Mouse (Mus musculus) layer of hippocampus, adult 8-10 months (tissue): ENCODE measurements around the gene Vash1. TPM values are rescaled to one million over a fixed set of nuclear protein-coding genes. Genes with fewer than 3 reads are reported as not detected.
A peak's percentile ranks its signal among the peaks of the same experiment; 100 is the strongest.

Experiments
- DNase-seq, 2 experiments: peaks; one replicate each; pipeline ENCODE4 v3.0.0; 2022; ENCODE audit warnings: low spot score in 2 of 2
- total RNA-seq, 4 experiments: library from RNA; stranded (reverse); gene quantifications; 2 replicates each; pipeline ENCODE4 v1.2.4; 2022

Gene Vash1
- total RNA-seq, 4 experiments from 2014 or later: 32.8 to 42.2 (median 37.2) TPM

DNA sequence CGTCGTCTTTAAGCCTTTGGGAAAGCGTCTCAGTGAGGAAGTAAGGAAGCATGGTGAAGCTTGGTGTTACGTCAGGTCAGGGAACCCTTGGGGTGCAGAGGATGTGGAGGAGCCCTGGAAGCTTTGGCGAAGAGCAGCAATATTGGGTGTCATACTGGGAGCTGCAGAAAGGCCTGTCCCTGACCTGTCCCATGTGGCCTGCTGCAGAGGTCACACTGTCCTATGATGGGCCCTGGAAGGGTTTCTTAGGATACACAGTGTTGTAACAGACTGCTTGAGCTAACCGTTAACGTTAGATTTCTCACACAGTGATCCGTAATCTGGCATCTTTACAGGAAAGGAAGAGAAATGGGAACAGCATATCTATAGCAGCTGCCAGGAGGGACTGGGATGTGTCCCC is 3.7 kb downstream of the Vash1 start:
- no peak for DNase-seq

DNA sequence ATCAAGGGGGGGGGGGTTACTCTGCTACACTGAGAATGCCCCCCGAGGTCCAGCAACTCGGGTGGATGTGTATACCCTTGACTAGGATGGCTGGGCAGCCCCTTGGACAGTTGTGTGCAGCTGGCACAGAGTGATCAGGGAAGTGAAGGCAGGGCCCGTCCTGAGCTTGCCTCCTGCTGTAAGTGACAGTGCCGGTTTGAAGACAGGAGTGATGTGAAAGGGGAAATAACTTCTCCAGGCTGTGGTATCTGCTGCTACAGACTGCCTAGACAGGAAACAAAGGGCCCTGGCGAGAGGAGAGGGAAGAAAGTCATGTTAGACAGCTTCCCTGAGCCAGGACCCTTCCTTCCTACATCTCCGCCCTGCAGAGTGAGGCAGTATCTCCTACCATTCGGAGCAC is 5.2 kb downstream of the Vash1 start:
- no peak for DNase-seq

DNA sequence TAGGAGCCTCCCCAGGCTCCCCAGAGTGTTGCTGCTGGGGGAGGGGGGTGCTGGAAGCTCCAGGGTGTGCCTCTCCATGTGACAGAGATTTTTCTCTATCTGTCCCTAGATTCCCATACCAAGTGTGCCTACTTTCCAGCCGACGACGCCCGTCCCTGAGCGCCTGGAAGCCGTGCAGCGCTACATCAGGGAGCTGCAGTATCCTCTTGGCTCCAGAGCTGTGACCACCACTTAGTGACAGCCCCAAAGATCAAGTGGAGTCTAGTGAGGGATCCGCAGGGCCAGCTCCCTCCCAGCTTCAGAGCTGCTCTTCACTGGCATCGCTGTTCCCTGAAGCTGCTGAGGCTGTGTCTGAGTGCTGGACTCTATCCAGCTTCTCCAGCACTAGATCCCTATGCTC is 6.8 kb downstream of the Vash1 start:
- peak; percentile 48 to 57 for DNase-seq

DNA sequence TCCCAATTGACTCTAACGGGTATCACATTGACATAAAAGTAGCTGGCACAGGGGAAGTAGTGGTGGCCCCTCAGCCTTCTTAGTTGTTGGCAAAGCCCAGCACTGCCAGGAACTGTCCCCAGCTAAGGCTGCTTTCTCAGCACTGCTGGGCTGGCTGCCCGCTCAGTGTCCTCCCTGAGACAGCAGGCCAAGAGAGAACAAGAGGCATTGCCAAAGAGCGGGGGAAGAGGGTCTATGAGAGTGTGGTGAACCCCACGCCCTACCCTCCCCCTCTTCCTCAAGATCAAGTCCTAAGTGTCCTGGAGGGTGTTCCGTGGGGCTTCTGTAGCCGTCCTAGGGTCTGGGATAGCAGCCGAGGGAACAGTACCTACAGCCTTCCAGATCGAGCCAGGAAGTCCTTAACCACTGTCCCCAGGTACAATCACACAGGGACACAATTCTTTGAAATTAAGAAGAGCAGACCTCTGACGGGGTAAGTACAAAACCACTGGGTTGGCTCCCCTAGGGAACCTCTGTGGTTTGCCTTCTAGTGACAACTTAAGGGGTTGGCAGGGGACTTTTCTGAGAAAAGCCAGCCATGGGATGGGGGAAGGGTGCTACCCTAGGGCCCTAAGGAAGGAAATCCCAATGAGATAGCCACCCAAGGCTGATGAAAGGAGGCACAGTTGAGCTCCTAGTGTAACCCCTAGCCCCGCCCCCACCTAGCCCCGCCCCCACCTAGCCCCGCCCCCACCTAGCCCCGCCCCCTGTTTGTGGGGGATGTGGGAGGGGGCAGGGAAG is 8.2 kb downstream of the Vash1 start:
- no peak for DNase-seq

DNA sequence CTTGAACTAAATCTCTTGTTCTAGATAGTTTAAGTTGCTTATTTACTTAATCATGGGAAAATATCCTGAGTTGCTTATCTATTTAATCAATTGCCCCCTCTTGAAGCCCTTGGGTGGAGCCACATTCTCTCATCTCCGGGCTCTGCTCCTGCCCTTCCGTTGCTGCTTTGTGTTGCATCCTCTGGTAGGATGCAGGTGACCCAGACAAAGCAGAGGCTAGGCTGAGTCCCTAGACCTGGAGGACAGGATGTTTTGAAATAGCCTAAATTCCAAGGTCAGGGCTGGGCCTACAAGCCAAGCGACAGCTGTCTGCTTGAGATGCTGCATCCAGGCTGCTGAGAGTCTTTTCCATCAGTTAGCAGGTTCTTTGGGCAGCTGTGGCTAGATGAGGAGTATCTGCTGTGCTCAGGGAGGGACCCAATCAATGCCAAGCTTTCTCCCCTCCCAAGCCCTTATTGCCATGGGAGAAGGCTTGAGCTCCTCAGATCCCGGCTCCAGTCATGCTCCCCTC is 9.0 kb downstream of the Vash1 start:
- DNase-seq: no peak

DNA sequence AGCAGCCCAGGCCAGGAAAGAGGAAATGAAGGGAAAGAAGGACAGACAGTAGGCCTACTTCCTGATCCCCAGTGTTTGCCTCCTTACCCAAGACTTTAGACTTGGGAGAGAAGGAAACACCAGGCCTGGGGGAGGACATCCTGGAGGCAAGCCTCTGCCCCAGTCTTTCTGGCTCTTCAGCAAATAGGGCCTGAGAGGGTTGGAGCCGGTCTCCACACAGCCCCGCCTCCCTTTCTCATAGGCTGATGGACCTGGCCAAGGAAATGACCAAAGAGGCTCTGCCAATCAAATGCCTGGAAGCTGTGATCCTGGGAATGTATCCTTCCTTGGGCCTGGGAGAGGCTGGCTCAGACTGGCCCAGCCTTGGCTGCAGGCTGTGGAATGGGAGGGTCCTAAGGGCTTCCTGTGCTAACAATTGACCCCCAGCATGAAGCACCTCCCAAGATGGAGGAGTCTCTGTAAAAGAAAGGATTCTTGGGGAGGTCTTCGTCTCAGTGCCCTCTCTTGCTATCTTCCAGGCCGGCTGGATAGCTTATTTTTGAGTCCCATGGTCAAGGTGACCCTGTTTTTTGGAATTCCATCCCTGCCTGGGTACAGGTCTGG is 9.6 kb downstream of the Vash1 start:
- DNase-seq: no peak

DNA sequence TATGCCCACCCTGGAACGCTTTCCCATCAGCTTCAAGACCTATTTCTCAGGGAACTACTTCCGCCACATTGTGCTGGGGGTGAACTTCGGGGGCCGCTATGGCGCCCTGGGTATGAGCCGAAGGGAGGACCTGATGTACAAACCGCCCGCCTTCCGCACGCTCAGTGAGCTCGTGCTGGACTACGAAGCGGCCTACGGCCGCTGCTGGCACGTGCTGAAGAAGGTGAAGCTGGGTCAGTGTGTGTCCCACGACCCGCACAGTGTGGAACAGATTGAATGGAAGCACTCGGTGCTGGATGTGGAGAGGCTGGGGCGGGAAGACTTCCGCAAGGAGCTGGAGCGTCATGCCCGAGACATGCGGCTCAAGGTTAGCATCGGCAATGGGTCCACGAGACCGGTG is 10.4 kb downstream of the Vash1 start:
- DNase-seq: no peak

DNA sequence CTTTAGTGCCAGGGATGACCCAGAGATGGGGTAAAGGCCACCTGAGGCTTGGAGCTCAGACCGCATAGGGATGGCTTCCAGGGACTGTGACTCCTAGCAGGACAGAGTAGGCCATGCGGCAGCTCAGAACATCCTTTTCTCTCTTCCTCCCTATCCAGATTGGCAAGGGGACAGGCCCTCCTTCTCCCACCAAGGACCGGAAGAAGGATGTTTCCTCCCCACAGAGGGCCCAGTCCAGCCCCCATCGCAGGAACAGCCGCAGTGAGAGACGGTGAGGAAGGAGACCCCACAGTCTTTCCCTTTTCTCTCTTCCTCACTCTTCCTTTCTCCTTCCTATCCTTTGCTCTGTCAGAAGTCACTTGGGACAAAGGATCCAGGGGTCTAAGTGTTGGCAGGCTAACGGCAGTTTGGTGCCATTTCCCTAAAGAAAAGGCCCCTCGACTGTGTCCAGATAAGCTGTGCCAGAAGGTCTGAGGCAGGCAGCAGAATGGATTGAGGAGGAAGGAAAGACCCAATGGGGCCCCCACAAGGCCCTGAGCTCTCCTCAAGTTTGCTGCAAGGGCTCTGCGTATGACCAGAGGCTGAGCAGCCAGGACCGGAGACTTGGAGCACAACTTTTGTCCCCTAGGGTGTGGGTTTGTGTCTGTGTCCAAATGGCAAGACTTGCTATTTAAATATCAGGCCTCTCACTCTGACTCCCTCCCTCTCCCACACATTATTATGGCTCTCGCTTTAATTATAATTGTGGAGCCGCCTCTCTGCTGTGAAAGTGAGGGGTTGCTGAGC is 12.4 kb downstream of the Vash1 start:
- DNase-seq: no peak

DNA sequence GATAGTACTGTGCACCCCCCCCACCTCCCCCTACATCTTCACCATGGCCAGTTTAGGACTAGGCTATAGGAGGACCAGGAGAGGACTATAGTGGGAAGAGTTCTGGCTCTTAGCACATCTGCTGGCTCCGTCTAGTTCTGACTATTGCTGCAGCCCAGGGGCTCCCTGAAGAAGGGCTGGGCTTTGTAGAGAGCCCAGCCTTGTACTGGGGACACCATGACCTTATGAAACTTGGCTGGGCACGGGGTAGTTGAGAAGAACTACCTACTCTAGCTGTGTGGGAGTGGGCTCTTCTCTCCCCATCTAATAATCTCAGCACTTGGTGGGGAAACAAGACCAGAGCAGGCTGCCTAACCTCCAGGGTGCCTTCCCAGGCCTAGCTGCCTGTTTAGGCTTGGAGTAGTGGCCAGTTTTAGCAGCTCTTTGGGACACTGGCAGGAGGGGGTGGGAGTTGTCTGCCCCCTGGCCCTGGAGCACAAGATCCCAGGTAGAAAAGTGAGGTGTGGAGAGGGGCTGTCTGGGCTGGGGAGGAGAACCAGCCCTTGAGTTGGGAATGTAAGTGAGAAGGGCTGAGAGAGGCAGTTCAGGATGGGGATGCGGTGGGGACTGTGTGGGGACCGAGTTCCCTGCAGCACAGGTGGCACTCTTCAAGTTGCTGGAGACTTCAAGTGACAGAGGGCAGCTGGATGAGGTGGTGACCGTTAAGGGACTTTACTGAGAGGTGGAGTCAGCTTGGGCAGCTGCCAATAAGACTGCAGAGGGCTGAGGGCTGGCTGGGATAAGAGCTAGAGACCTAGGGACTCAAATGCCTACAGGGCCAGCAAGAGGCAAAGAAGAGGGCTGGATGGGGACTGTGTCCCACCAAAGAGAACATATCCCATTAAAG is 14.2 kb downstream of the Vash1 start:
- DNase-seq: peak in 1 of 2 experiments; percentile 3

DNA sequence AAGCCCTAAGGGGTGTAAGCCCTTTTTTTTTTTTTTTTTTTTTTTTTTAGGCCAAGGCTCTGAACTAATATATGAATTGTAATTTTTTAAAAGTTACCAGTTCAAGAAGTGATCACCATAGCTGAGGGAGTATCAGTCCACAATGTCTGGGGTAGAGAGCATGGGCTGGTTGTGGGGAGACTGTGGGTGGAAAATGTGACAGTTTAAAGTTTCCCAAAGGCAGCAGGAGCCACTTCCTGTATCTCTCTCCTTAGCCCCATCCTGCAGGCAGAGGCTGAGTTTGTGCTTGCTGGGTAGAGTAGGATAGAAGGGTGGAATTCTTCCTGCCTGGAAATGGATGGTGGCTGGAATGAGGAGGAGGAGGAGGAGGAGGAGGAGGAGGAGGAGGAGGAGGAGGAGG is 14.9 kb downstream of the Vash1 start:
- DNase-seq: no peak

DNA sequence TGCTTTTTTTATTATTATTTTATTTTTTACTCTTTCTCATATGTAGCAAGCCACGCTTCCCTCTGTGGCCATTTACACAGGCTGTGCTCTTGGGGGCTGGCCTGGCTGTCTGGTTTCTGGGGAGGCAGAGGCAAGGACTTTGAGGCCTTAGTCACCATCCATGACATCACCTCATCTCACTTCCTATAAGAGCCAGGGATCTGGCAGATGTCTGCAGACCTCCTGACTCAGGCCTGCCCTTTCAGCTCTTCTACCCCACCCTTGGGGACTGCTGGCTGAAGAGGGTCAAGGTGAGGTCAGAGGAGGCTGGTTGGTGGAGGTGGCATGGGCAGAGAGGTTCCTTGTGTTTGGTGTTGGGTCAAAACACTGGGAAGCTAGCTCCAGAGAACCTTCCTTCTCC is 15.9 kb downstream of the Vash1 start:
- DNase-seq: no peak

DNA sequence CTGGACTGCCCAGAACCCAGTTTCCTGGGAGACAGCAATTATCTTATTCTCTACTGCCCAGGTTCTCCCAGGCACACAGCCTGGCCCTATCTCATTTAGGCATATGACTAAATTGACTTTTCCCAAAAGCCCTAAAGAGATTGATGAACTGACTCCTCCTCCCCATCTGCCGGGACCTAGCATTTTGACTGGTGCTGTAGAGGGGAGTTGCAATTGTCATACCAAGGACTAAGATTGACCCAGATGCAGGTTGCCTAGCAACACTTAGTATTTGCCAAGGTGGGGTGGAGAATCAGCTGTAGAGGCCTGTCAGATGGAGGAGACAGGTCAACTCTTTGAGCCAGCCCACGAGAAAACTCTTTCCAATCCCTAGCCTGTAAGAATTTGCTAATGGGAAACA is 19.5 kb downstream of the Vash1 start:
- DNase-seq: peak in 1 of 2 experiments; percentile 3

DNA sequence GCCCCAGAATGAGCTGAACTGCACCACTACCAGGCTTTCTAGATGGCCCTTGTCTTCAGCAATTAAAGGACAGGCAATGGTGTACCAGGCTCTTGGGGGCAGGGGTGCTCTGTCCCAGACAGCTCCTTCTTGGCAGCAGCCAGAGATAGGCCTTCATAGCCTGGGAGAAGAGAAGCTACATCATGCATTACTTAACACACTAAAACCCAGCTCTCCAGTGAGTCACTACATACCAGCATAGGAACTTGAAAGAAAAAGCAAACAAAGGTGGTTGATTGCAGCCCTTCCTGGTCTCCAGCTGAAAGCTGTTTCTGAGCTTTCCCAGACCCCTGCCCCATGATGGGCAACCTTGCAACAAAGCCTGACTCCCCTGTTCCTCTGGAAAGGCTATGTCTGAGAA is 20.0 kb downstream of the Vash1 start:
- no peak for DNase-seq

DNA sequence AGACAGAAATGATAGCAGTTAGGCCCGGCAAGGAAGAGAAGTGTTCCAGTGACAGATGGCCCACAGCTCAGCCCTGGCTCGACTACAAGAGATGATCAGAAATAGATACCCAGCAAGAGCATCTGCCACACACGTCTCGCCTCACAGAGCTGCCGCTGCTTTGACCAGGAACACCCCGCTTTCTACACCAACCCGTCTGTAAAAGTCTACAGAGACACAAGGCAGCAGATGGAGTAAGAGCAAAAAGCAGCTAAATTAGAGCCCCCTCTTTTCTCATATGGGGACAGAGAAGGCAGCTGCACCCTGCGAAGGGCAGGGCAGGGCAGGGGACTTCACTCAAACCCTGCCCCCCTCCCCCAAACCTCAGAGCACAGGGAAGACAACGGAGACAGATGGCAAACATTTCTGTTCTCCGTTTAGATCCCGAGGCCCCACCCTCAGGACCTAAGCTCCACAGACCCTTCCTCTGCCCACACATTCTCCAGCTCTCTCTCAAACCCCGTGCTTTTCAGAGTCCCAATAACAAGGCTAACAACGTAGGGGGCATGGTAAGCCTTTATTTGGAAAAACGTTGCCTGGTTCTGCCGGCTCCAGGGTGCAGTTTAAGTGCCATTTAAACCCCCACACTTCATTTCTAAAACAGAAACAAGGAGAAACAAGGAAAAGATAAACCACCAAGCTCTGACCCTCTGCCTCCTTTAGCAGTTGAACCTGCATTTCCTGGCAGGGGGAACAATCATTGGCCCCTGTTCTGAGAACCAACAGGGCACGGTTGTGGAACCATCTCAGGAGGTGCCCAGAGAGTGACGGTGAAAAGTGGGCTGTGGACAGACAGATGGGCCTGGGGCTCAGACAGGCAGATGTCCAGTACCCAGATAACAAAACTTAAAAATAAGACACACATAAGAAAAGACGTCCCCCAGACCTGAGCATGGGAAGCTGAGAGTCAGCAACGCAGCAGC is 21.7 kb downstream of the Vash1 start:
- DNase-seq: peak; percentile 92 to 93

DNA sequence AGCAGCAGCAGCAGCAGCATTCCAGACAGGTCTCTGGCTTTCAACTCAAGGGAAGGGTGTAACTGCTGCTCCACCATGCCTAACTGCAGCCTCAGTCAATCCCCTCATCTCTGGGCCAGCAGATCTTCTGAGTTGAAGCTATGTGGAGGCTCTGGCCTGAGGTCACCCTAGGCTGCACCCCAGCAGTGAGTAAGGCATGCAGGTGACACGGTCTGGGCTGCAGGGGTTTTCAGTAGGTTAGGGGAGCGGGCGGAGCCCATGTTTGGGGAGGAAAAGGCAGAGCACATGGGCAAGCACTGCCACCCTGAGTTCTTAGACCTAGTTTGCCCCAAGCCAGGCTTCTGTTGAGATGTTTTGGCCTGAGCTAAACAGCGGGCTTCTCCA is 22.4 kb downstream of the Vash1 start:
- no peak for DNase-seq

DNA sequence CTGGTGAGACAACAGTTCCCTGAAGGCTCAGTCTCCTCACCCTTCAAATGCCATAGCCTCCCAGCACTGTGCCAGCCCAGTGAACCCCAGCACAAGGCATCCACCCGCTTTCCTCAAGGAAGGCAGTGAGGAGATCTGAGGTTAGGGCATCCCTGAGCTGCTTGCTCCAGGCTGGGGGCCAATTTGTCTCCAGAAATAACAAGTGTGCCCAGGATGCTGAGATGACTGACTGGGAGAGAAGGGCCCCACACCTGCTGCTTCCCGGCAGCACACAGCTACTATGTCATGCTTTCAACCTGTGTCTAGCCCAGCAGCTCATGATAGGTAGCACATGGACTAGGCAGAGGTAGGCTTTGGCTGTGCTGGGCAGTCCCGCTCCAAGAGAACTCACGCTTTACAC is 23.0 kb downstream of the Vash1 start:
- no peak for DNase-seq

DNA sequence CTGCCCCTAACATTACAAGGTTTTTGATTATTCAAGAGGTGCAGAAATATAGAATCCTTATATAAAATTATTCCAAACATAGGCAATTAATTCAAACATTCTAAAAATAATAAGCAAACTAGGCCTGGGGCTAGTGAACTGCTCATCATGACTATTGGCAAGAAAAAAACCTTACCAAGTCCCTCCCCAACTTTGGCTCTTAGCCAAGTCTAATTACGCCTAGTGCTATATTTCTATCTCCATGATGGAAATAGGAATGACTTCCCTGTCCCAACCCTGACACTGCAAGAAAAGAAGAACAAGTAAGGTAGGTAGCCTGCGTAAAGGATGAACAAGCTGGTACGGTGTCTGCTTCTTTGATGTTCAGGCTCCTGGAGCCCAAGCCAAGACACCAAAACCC is 24.2 kb downstream of the Vash1 start:
- no peak for DNase-seq

DNA sequence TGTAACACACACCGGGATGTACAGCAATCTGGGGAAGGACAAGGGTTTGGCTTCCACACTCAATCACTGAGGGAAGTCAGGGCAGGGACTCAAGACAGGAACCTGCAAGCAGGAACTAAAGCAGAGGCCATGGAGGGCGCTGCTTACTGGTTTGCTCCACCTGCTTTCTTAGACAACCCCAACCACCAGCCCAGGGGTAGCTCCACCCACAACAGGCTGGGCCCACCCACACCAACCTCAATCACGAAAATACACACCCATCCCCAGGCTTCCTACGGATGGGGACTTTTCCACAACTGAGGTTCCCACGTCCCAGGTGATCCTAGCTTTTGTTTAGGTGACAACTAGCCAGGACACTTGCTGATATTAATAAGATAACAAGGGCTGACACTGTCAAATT is 27.3 kb downstream of the Vash1 start:
- no peak for DNase-seq

DNA sequence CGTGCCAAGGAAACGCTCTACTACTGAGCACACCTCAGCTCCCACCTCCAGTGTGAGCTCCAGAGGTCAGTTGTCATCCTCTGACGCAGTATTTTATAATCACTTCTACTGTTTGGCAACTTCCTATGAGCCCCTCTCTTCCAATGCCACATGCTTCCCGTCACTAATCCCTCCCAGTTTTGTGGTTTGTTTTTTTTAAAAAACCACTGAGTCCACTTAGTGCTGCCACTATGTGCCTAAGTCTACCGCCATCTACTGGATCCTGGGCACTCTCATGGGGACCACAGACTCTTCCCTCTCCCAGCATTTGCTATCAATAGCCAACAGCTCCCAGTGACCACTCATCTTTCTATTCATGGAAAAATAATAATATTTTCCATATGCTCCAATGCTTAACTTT is 35.5 kb downstream of the Vash1 start:
- no peak for DNase-seq

DNA sequence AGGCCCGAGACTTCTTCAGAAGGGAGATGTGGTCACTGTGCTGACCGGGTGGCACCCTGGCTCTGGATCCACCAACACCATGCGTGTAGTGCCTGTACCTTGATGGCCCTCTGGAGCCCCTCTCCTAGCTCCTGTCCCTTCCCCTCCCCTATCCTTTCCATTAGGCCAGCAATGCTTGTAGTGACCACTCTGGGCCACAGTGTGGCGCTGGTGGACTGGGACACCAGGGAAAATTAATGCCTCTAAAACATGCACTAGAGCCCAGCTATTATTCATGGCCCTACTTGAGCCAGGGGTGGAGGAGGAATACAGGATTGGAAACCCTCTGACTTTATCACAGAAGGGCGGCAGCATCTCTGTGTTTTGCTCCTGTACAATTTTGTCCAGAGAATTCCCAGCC is 36.9 kb downstream of the Vash1 start:
- DNase-seq: peak in 1 of 2 experiments; percentile 80
